Mouse (Mus musculus): ENCODE data around the gene Abcb8.

GRCm38 (mm10) chr5:24351701-24352171 is 41.7 kb upstream of the Abcb8 start:
- no peak for TF ChIP-seq ZC3H11A (IDR thresholded peaks at IDR 0.05; ENCODE audit: borderline replicate concordance, low read depth, low read length)
- no peak for TF ChIP-seq MAFK (IDR thresholded peaks at IDR 0.05; ENCODE audit: insufficient read depth, low read depth, low read length)

Data from ES-E14 (cell line).